Mouse (Mus musculus) brain, embryonic 14.5 days (tissue): Measurements from ENCODE around the gene AU041133.

ENCODE experiments used
- CTCF ChIP-seq: fragments of 200-500 bp; IDR thresholded peaks from 2 replicates; pipeline ENCODE4 v1.5.1; 2012; ENCODE audit warnings: inconsistent platforms, mild to moderate bottlenecking, moderate library complexity, borderline replicate concordance; ENCODE audit not compliant: insufficient read depth, insufficient read length; ENCODE audit errors: extremely low read depth
- POLR2A ChIP-seq: fragments of 200-500 bp; IDR thresholded peaks from 2 replicates; pipeline ENCODE4 v1.6.1; 2012; ENCODE audit warnings: mild to moderate bottlenecking, inconsistent platforms, borderline replicate concordance; ENCODE audit not compliant: poor library complexity, insufficient read depth, insufficient read length, severe bottlenecking; ENCODE audit errors: extremely low read depth

DNA sequence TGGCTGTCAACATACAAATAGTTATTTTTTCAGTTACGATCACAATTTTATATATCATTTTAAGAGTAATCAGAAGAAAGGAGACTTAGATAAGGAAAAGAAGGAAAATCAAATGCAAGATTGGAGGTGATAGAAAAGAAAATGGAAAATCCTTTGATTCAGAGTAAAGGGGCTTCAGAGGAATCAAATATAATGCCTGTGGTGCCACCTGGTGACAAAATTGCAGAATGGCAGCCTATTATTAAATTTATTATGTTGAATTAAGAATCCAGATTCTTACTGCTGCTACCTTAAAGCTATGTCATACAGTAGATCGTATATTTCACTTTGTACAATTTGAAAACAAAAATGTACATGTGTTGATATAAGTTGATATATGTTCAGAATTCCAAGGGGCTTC lies 43.0 kb downstream of the AU041133 start:
- TF ChIP-seq CTCF (0 out of 2 replicates have a peak, but pooled peaks have one; percentile 11), POLR2A (no peak)
